Mouse (Mus musculus) left cerebral cortex, adult 2 months (tissue): ENCODE data around the gene Yipf2. TPM values are rescaled to one million over a fixed set of nuclear protein-coding genes. Genes with fewer than 3 reads are reported as not detected.

Source experiments
- DNase-seq, 2 experiments: peaks; one replicate each; pipeline ENCODE4 v3.0.0; 2021 to 2022; ENCODE audit warnings: low spot score in 2 of 2, mixed read lengths in 1 of 2; ENCODE audit errors: extremely low spot score in 1 of 2
- H3K27ac ChIP-seq: fragments of 200-600 bp; 2 replicates; pipeline ENCODE4 v1.8.1; 2022
- H3K4me3 ChIP-seq: fragments of 200-600 bp; 2 replicates; pipeline ENCODE4 v1.8.1; 2022
- CTCF ChIP-seq: fragments of 200-600 bp; IDR thresholded peaks from 2 replicates; pipeline ENCODE4 v1.8.1; 2022; ENCODE audit warnings: antibody characterized with exemption, mild to moderate bottlenecking, moderate library complexity
- intact Hi-C: fragments of 180-260 bp; cut with DNase I; formaldehyde crosslinking; loops from one replicate; pipeline ENCODE4 v1.15.1; 2025
- total RNA-seq, 2 experiments: library from RNA; stranded (reverse); gene quantifications; 2 replicates each; pipeline ENCODE4 v1.2.3; 2021

Yipf2 gene
- total RNA-seq, 2 experiments from 2014 or later: 21.7 to 22.2 TPM

DNA sequence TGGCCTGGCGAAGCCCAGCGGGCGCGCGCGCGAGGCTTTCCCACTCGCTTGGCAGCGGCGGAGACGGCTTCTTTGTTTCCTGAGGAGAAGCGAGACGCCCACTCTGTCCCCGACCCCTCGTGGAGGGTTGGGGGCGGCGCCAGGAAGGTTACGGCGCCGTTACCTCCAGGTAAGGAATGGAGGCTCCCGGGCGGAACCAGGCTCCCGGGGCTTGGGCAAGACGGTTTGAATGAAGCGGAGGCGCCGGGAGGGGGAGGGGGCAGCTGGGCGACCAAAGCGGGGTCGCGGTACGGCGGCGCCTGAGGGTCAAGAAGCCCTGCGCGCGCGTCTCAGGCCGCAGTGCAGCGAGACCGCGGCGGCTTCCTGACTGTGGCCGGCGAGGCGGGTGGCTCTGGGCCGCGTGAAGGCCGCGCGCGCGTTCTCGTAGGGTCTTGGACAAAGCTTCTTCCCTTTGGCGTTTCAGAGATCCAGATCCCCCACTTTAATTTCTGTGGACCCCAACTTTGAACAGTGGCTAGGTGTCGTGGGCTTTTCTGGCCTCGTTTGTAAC, 23.7 kb upstream of the Yipf2 start:
- intact Hi-C loops: loop anchor here (5.0 kb wide), 2 partner anchors 186 to 301 kb away; partner anchors contain the start of gene Rab3d
- TF ChIP-seq CTCF: no peak

DNA sequence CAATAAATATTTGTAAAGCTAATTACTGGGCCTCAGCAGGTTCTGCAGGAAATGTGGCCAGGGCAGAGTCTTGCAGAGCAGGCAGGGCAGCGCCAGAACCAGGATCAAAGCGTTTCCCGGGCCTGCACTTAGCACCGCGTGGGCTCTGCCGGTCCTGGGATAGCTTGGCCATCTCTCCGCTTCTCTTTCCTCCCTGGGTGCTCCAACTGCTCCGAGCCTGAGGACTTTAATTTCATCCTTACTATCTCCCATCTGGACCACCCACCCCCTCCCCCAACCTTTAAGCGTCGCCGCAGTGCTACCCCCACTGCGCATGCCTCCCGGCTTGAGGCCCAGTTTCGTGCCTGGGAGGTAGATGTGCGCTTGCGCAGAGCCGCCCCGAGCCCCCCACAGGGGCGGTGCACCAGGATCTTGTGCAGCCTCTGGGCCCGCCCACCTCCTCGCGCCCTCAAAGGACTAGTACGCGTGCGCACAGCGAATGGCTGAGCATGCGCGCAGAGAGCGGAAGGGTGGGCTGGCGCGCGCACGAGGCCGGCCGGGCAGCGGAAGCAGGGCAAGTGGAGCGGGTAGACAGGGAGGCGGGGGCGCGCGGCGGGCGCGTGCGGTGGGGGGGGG, 23.1 kb upstream of the Yipf2 start, which contains the start of gene Smarca4:
Gene Smarca4 (plus strand): TSS at position 553 of the 615 bp plus-strand sequence.
- intact Hi-C loops: loop anchor here (5.0 kb wide), 2 partner anchors 187 to 302 kb away; partner anchors contain the start of gene Rab3d
- H3K27ac ChIP-seq: peak within 1 kb of the TSS; percentile 98
- TF ChIP-seq CTCF: no peak
- peak within 1 kb of the TSS; percentile 98 for H3K4me3 ChIP-seq
- DNase-seq: peak; percentile 100

More for the DNA sequence above, 23.7 kb upstream of the Yipf2 start:
- peak; percentile 86 to 88 for DNase-seq
- H3K27ac ChIP-seq: peak overlapping the region; percentile 98
- H3K4me3 ChIP-seq: peak overlapping the region; percentile 98

DNA sequence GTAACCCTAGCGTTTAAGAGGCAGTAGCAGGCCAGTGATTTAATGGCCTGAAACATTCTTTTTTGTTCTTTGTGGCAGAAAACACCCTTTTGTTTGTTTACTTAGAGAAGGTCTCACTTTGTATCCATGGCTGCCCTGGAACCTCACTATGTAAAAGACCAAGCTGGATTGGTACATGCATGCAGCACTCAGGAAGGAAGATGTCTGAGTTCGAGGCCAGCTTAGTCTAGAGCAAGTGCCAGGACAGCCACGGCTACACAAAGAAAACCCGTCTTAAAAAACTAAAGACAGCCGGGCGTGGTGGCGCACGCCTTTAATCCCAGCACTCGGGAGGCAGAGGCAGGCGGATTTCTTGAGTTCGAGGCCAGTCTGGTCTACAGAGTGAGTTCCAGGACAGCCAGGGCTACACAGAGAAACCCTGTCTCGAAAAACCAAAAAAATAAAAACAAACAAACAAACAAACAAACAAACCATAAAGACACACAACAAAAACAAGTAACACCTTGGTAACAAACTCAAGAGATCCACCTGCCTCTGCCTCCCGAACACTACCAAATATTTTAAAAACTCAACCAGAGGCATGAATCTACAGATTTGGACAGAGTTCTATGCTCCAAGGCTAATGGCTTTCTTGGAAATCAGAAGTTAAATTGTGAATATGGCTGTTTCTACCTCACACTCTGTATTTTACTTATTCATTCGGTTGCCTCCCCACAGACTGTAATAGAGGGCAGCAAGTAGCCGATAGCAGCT, 22.4 kb upstream of the Yipf2 start:
- intact Hi-C loops: loop anchor here (5.0 kb wide), 2 partner anchors 187 to 302 kb away; partner anchors contain the start of gene Rab3d

DNA sequence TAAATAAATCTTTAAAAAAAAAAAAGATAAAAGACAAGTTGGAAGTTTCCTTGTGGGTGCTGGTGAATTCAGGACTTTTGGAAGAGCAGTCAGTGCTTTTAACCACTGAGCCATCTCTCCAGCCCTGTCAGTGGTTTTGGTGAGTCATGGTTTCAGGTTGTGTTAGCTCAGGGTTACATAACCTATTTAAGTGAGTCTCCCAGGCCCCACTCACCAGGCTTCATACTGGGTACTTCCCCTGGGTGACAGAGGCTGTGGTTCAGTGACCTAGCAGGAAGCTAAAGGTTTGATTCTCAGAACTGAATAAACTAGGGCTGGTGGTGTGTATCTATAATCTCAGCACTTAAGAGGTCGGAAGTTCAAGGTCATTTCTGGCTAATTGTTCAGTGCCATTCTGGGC, 17.2 kb upstream of the Yipf2 start:
- Histone ChIP-seq H3K4me3 (no peak overlapping the region), H3K27ac (no peak overlapping the region)
- intact Hi-C loops: loop anchor here (10.0 kb wide), 1 partner anchor 545 kb away; the partner anchor contains the start of gene Pigyl
- no peak for TF ChIP-seq CTCF
- DNase-seq: no peak

More for the DNA sequence above, 22.4 kb upstream of the Yipf2 start:
- TF ChIP-seq CTCF: no peak
- DNase-seq: no peak
- Histone ChIP-seq H3K27ac (peak overlapping the region; percentile 88), H3K4me3 (peak overlapping the region; percentile 78)

DNA sequence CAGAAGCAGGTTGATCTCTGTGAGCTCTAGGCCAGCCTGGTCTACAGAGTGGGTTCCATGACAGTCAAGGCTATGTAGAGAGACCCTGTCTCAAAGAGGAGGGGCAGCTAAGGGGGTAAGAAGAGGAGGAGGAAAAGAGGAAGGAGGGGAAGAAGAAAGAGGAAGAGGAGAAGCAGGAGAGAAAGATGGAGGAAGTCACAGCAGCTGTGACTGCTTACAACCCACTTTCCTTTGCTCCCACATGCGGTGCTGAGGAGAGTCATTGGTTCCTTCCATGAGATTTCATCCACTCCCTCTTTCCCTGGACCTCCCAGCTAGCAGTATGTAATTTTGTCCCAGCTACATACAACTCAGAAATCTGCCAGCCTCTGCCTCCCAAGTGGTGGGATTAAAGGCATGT, 14.0 kb upstream of the Yipf2 start:
- H3K4me3 ChIP-seq: no peak overlapping the region
- TF ChIP-seq CTCF: no peak
- intact Hi-C loops: loop anchor here (10.0 kb wide), 1 partner anchor 548 kb away; the partner anchor contains the start of gene Pigyl
- no peak for DNase-seq
- H3K27ac ChIP-seq: no peak overlapping the region

DNA sequence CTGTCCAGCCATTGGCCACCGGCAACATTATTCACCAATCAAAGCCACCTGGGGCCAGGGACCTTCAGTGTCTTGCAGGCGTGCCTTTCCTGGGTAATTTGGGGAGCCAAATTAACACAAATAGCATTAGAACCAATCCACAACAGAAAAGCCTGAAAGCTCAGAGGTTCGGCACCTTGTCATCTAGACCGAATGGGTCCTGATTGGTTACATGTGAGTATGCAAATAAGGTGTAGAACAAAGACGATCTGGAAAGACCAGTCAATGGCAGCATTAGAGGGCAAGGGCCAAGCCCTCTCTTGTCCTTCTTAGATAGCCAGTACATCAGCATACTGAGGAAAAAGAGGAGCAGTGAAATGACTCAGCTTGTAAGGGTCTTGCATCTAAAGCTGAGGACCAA, 13.2 kb upstream of the Yipf2 start:
- H3K27ac ChIP-seq: no peak overlapping the region
- no peak for DNase-seq
- no peak overlapping the region for H3K4me3 ChIP-seq
- intact Hi-C loops: loop anchor here (10.0 kb wide), 1 partner anchor 549 kb away; the partner anchor contains the start of gene Pigyl
- no peak for TF ChIP-seq CTCF

DNA sequence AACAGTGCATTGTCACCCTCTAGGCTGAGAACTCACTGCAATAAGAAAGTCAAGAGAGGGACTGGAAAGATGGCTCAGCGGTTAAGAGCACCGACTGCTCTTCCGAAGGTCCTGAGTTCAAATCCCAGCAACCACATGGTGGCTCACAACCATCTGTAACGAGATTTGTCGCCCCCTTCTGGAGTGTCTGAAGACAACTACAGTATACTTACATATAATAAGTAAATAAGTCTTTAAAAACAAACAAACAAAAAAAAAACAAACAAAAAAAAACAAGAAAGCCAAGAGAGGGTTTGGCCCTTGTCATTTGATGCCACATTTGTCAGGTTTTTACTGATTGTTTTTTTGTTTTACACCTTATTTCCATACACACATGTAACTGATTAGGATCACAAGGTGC, 11.5 kb upstream of the Yipf2 start:
- Histone ChIP-seq H3K4me3 (no peak overlapping the region), H3K27ac (no peak overlapping the region)
- intact Hi-C loops: loop anchor here (5.0 to 10.0 kb wide), 2 partner anchors 198 to 551 kb away; partner anchors contain the start of gene Pigyl
- no peak for DNase-seq
- TF ChIP-seq CTCF: peak; percentile 26

DNA sequence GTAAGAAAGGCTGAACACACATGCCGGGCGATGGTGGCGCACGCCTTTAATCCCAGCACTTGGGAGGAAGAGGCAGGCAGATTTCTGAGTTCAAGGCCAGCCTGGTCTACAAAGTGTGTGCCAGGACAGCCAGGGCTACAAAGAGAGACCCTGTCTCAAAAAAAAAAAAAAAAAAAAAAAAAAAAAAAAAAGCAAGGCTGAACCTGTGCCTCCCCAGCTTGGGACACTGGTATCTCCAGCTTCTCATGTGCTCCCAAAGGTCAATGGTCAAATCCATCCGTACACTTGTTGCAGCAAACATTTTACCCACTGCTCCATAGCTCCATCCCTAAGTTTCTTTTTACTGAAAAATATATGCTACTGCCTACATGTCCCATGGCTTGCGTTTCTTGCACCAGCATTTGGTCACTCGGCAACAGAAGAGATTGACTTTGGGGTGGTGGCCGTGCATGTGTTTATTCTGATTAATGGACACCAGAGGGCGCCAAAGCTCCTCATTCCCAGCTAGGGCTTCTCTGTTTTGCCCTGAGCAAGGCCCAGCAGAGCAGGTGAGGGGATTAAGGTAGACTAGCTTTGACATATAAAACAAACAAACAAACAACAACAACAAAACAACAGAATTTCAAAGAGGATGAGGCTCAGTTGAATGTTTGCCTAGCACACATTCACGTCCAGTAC, 9.2 kb upstream of the Yipf2 start:
- DNase-seq: peak; percentile 52 to 64
- TF ChIP-seq CTCF: peak; percentile 85
- Histone ChIP-seq H3K4me3 (no peak overlapping the region), H3K27ac (no peak overlapping the region)
- intact Hi-C loops: loop anchor here (1.0 to 10.0 kb wide), 3 partner anchors 200 to 553 kb away; partner anchors contain the start of gene Pigyl

DNA sequence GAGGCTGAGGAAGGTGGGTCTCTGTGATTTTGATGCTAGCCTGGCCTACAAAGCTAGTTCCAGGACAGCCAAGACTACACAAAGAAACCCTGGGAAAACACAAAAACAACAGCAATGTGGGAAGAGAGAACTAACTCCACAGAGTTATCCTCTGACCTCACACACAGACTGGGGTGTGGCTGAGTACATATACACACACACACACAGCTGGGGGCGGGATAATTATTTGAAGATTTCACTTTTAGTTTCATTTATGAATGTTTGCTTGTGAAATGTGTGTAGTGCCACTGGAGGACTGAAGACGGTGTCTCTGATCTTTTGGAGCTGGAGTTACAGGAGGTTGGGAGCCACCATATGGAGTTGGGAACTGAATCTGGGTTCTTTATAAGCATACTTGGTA, 8.4 kb upstream of the Yipf2 start:
- no peak overlapping the region for H3K27ac ChIP-seq
- intact Hi-C loops: loop anchor here (5.0 to 10.0 kb wide), 2 partner anchors 201 to 554 kb away; partner anchors contain the start of gene Pigyl
- no peak overlapping the region for H3K4me3 ChIP-seq
- TF ChIP-seq CTCF: no peak
- DNase-seq: no peak

DNA sequence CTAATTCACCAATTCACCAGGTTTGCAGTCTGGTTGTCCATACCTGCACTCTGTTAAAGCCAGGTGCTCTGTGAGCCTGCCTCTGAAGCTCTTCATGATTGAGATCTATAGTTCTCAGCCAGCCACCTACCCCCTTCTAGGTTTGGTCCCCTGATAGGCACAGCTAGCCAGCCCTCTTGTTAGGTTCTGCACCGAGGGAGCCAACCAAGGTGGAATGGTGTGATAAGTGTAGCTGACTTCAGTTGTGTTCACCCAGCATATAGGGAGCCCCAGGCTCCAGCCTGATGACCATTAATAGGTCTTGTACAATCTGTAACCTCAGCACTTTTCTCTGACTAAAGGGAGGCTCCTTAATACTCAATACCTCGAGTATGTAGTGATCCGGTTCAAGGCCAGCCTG, 7.6 kb upstream of the Yipf2 start:
- Histone ChIP-seq H3K27ac (no peak overlapping the region), H3K4me3 (no peak overlapping the region)
- no peak for DNase-seq
- intact Hi-C loops: loop anchor here (5.0 to 10.0 kb wide), 2 partner anchors 202 to 555 kb away; partner anchors contain the start of gene Pigyl
- TF ChIP-seq CTCF: no peak

DNA sequence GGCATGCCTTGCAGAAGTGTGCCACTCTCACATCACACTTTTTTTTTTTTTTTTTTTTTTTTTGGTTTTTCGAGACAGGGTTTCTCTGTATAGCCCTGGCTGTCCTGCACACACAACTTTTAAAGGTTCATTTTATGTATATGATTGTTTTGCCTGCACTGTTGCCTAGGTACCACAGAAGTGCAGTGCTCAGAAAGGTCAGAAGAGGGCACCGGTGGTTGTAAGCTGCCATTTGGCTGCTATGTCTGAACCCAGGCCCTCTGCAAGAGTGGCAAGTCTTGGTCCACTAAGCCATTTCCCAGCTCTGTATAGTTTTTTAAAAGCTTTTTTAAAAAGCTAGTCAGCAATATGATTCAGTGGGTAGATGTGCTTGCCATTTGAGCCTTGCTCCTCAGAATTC, 5.6 kb upstream of the Yipf2 start:
- DNase-seq: no peak
- Histone ChIP-seq H3K4me3 (no peak overlapping the region), H3K27ac (no peak overlapping the region)
- intact Hi-C loops: no loop called here
- peak; percentile 26 for TF ChIP-seq CTCF
